ENCODE assay signal across 42 mouse cellular contexts in the genomic region with DNA sequence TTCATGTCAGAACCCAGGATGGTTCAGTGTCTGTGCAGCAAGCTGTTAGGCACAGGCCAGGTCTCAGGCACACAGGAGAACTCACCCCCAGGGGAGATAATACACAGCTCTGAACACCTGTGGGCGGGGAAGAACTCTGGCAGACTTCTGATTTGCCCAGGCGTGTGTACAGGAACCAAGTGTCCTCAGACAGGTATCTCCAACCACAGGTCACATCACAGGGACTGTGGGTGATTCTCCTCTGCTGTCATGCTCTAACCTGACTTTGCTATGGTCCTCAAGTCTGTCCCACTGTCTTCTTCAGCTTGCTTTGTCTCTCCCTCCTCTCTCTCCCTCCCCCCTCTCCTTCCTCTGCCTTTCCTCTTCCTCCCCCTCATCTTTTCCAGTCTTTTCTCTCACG. TPM values are rescaled to one million over a fixed set of nuclear protein-coding genes. Genes with fewer than 3 reads are reported as not detected.
"Had no signal": no experiment of that assay in that cellular context is flagged by ENCODE, and none has a peak within 500 bp of the region (broad histone marks: within the 10 kb centered on the region; RNA-seq: fewer than 3 reads in every experiment).

A gene (minus strand): TSS at position 101 of the 400 bp plus-strand sequence.

- ATAC-seq: hindbrain, postnatal 0 days; intestine, embryonic 16.5 days; liver, embryonic 12.5 days had no signal

- DNase-seq: gastrocnemius, adult 2 months; gastrocnemius, postnatal 10 days; gastrocnemius, postnatal 25 days; heart, adult 18-20 months; heart, postnatal 14 days; heart, postnatal 36 days; kidney, adult 11 months; kidney, adult 2 months; kidney, adult 9 months; kidney, postnatal 14 days; kidney, postnatal 36 days; layer of hippocampus, adult 9-11 months; layer of hippocampus, postnatal 36 days; left cerebral cortex, postnatal 4 days had no signal

- H3K4me1 ChIP-seq: heart, embryonic 10.5 days; heart, embryonic 13.5 days; heart, embryonic 15.5 days; hindbrain, embryonic 13.5 days; hindbrain, embryonic 15.5 days; kidney, embryonic 15.5 days; limb, embryonic 13.5 days; limb, embryonic 15.5 days; liver, embryonic 12.5 days had no signal

- H3K27ac ChIP-seq: gastrocnemius, adult 2 months; heart, embryonic 10.5 days; heart, embryonic 13.5 days; heart, embryonic 15.5 days; hindbrain, embryonic 13.5 days; hindbrain, embryonic 15.5 days; hindbrain, postnatal 0 days; kidney, embryonic 15.5 days; kidney, postnatal 0 days; limb, embryonic 13.5 days; limb, embryonic 15.5 days; liver, embryonic 12.5 days had no signal

- H3K9ac ChIP-seq: heart, embryonic 13.5 days; heart, embryonic 15.5 days; hindbrain, embryonic 13.5 days; hindbrain, embryonic 15.5 days; kidney, embryonic 15.5 days; limb, embryonic 13.5 days; limb, embryonic 15.5 days; liver, embryonic 12.5 days had no signal

- H3K4me3 ChIP-seq: gastrocnemius, adult 2 months; heart, embryonic 10.5 days; heart, embryonic 13.5 days; heart, embryonic 15.5 days; hindbrain, embryonic 13.5 days; hindbrain, embryonic 15.5 days; kidney, embryonic 15.5 days; limb, embryonic 13.5 days; limb, embryonic 15.5 days; liver, embryonic 12.5 days had no signal

- H3K4me2 ChIP-seq: heart, embryonic 13.5 days; heart, embryonic 15.5 days; hindbrain, embryonic 13.5 days; hindbrain, embryonic 15.5 days; kidney, embryonic 15.5 days; limb, embryonic 13.5 days; limb, embryonic 15.5 days; liver, embryonic 12.5 days had no signal

- H3K27me3 ChIP-seq: hindbrain, embryonic 13.5 days; hindbrain, embryonic 15.5 days; kidney, embryonic 15.5 days; limb, embryonic 15.5 days had no signal

- H3K9me3 ChIP-seq: heart, embryonic 10.5 days; heart, embryonic 13.5 days; heart, embryonic 15.5 days; hindbrain, embryonic 13.5 days; hindbrain, embryonic 15.5 days; kidney, embryonic 15.5 days; limb, embryonic 13.5 days; limb, embryonic 15.5 days; liver, embryonic 12.5 days had no signal

- H3K36me3 ChIP-seq: heart, embryonic 10.5 days; heart, embryonic 13.5 days; heart, embryonic 15.5 days; hindbrain, embryonic 13.5 days; hindbrain, embryonic 15.5 days; kidney, embryonic 15.5 days; limb, embryonic 13.5 days; limb, embryonic 15.5 days; liver, embryonic 12.5 days had no signal

RNA-seq across cellular contexts. Expression of the gene that starts here (rescaled TPM):
- total RNA-seq: gastrocnemius, adult 2 months; gastrocnemius, postnatal 10 days; gastrocnemius, postnatal 25 days; gastrocnemius, postnatal 4 days; heart, adult 18-20 months; heart, adult 8-10 months; heart, postnatal 14 days; heart, postnatal 36 days; hematopoietic stem cell, adult 5-6 weeks; hindbrain, postnatal 0 days; layer of hippocampus, adult 18-20 months; layer of hippocampus, adult 8-10 months; layer of hippocampus, postnatal 14 days; layer of hippocampus, postnatal 36 days; left cerebral cortex, adult 18-20 months; left cerebral cortex, adult 8-10 months; left cerebral cortex, postnatal 10 days; left cerebral cortex, postnatal 25 days; left cerebral cortex, postnatal 4 days; liver, adult 2 months had no signal
- polyA plus RNA-seq: heart, embryonic 10.5 days; heart, embryonic 13.5 days; heart, embryonic 15.5 days; heart, postnatal 0 days; hindbrain, embryonic 11.5 days; hindbrain, embryonic 13.5 days; hindbrain, postnatal 0 days; intestine, embryonic 14.5 days; kidney, adult 2 months; kidney, embryonic 15.5 days; kidney, postnatal 0 days; large intestine, adult 2 months; limb, embryonic 11.5 days; limb, embryonic 13.5 days; limb, embryonic 15.5 days; liver, adult 2 months; liver, embryonic 12.5 days had no signal
